Mouse (Mus musculus) liver, embryonic 12.5 days (tissue): Measurements from ENCODE around the gene Furin. TPM values are rescaled to one million over a fixed set of nuclear protein-coding genes. Genes with fewer than 3 reads are reported as not detected.

Experiments used
- ATAC-seq: fragments of 200-750 bp; cut with Nextera tagmentation; 2 replicates; pipeline ENCODE4 v1.8.0; 2017; ENCODE audit warnings: moderate number of reproducible peaks, mild to moderate bottlenecking, moderate library complexity
- H3K27ac ChIP-seq: fragments of 300-500 bp; sonication (generic); 2 replicates; pipeline ENCODE4 v1.5.1; 2016; ENCODE audit warnings: mild to moderate bottlenecking
- H3K27me3 ChIP-seq: fragments of 300-500 bp; sonication (generic); replicated peaks from 2 replicates; pipeline ENCODE4 v1.6.1; 2016; ENCODE audit warnings: mild to moderate bottlenecking, moderate library complexity
- H3K36me3 ChIP-seq: fragments of 300-500 bp; sonication (generic); 2 replicates; pipeline ENCODE4 v1.6.1; 2016; ENCODE audit warnings: mild to moderate bottlenecking, moderate library complexity
- H3K4me1 ChIP-seq: fragments of 300-500 bp; sonication (generic); 2 replicates; pipeline ENCODE4 v1.6.1; 2016
- H3K4me2 ChIP-seq: fragments of 300-500 bp; sonication (generic); 2 replicates; pipeline ENCODE4 v1.6.1; 2016; ENCODE audit warnings: mild to moderate bottlenecking, moderate library complexity
- H3K4me3 ChIP-seq: fragments of 300-500 bp; sonication (generic); 2 replicates; pipeline ENCODE4 v1.5.1; 2016; ENCODE audit warnings: mild to moderate bottlenecking, moderate library complexity
- H3K9ac ChIP-seq: fragments of 300-500 bp; sonication (generic); 2 replicates; pipeline ENCODE4 v1.6.1; 2016; ENCODE audit warnings: mild to moderate bottlenecking, moderate library complexity
- H3K9me3 ChIP-seq: fragments of 300-500 bp; sonication (generic); replicated peaks from 2 replicates; pipeline ENCODE4 v1.6.1; 2016; ENCODE audit warnings: mild to moderate bottlenecking, moderate library complexity
- WGBS: fragments of 180-500 bp; shearing (Covaris S2); methylation state at CpG from one replicate; pipeline ENCODE4 v1.1.7; 2016; ENCODE audit not compliant: insufficient replicate concordance; 5-methylcytosine and 5-hydroxymethylcytosine counted together
- polyA plus RNA-seq: library from polyadenylated mRNA; unstranded; fragments of >200 nt; fragmentation: Nextera tagmentation; extraction: Ambion mirVana; gene quantifications from 2 replicates; pipeline ENCODE4 v1.2.1, GENCODE M21; 2016

Gene Furin
- polyA plus RNA-seq, 1 experiment from 2014 or later: 5.9 TPM

DNA sequence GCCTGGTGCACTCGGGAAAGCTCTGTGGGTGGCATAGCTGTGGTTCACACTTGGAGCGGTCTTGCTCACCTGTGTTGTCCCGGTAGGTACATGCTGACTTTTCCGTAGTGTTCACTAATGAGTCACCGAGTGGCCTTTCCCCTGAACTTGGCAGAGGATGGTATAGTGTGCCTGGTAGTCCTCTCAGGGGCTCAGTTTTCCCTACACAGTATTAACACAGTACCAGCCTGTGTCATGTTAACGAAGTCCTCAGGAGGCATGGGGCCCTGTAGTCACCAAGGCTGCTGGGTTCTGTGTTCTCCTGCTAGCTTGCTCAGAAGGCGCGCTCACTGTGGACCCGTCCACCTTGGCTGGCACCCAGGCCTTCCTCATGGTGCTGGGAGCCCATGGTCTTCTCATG is 5.1 kb upstream of the Furin start:
- H3K4me3 ChIP-seq: no peak overlapping the region
- no peak overlapping the region for H3K4me2 ChIP-seq
- H3K4me1 ChIP-seq: peaks cover 10% of the 10 kb centered on the region
- ATAC-seq: no peak
- H3K27me3 ChIP-seq: peaks cover 48% of the 10 kb centered on the region
- H3K27ac ChIP-seq: no peak overlapping the region
- H3K36me3 ChIP-seq: no peaks in the 10 kb centered on the region
- 75% methylated on average over 9 of the region's 9 CpGs for WGBS
- H3K9ac ChIP-seq: no peak overlapping the region
- H3K9me3 ChIP-seq: no peaks in the 10 kb centered on the region

DNA sequence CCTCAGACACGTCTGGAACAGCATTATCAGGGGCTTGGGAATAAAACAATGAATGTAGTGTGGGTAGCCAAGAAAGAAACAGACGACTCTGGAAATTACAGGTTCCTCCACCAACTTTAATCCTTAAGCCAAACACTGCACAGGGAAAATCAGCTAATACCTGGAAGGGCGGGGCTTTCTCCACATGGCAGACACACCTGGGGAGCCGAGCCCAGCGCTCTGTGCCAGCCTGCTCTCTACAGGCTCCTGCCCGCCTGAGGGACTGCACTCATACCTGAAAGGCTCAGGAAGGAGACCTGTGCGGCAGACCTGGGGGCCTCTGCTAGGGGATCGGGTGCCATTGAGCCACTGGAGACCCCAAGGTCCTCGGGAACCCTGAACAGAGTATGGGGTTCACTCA is 2.5 kb upstream of the Furin start:
- WGBS: 68% methylated on average over 9 of the region's 9 CpGs
- Histone ChIP-seq H3K4me3 (no peak overlapping the region), H3K9me3 (no peaks in the 10 kb centered on the region), H3K9ac (no peak overlapping the region), H3K27me3 (peaks cover 70% of the 10 kb centered on the region), H3K4me1 (peaks cover 19% of the 10 kb centered on the region), H3K27ac (no peak overlapping the region), H3K36me3 (no peaks in the 10 kb centered on the region), H3K4me2 (no peak overlapping the region)
- ATAC-seq: no peak

DNA sequence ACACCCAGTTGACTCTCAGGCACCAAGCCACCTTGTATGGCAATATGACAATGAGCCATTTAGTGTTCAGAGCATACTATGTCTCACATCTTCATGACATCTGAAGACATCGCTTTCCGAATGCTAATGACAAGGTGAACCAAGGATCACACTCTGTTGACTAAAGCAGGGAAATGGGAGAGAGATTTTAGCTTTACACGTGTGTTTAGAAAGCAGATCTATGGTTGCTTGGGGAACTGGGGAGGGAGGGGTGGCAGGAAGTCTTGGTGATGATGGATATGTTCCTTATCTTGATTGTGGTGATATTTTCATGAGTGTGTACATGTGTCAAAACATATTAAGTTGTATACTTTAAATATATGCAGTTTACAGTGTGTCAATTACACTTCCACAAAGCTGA is 950 bp upstream of the Furin start:
- Histone ChIP-seq H3K9me3 (no peaks in the 10 kb centered on the region), H3K4me2 (no peak overlapping the region), H3K36me3 (no peaks in the 10 kb centered on the region), H3K27me3 (peaks cover 83% of the 10 kb centered on the region), H3K4me1 (peaks cover 28% of the 10 kb centered on the region), H3K27ac (no peak overlapping the region), H3K9ac (no peak overlapping the region), H3K4me3 (no peak overlapping the region)
- no peak for ATAC-seq
- 76% methylated on average over 3 of the region's 3 CpGs for WGBS

DNA sequence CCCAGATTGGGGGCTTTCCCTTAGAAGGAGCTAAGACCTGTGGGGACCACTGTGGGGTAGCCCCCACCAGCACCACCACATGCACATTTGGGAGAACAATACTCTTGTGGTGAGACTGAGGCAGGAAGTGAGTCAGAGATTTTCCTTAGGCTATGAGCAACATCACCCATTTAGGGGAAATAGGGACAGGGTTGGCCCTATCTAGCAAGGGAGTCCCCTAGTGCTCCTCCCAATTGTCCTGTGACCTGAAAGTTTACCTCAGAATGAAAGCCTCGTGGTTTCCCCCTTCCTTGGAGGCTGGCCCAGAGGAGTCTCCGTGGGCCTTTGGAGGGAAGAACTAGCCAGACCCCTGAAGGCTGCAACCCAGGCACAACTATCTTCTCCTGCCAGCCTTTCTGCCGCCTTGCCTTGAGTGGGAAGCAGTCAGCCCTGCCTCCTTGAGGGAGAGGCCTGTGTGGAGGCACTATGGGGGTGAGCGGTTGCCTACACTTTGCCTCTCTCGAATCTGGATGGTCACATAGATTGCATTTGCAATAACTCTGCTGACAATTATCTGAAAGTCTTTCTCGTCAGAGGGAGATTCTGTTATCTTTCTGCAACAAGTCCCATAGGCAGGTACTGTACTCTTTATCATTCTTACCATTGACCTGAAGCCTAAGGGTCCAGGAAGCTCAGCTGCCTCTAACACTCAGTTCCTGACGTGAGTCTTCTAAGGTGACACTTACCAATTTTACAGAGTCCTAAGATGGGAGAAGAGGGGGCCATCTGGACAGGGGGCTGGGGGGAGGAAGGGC is 938 bp downstream of the Furin start:
- H3K27me3 ChIP-seq: peaks cover 88% of the 10 kb centered on the region
- H3K9ac ChIP-seq: no peak overlapping the region
- no peaks in the 10 kb centered on the region for H3K36me3 ChIP-seq
- WGBS: 11% methylated on average over 7 of the region's 7 CpGs
- no peak overlapping the region for H3K4me2 ChIP-seq
- no peaks in the 10 kb centered on the region for H3K9me3 ChIP-seq
- ATAC-seq: no peak
- no peak overlapping the region for H3K27ac ChIP-seq
- H3K4me3 ChIP-seq: no peak overlapping the region
- peaks cover 42% of the 10 kb centered on the region for H3K4me1 ChIP-seq

DNA sequence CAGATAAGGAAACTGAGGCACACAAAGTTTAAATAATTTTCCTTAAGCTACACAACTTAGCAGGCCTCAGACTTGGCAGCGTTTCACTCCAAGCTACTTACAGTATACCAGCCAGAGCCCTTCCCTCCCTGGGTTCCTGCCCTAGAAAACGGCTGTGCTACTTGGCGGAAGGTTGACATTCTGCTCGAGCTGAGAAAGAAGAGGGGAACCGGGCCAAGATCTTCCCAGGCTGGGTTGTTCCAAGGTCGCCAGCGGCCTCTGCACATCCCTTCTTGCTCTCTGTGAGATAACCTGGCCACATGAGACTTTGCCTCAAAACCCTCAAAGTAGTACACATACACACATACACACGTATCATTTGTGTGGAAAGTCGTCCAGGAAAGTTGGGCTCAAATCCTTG is 1.7 kb downstream of the Furin start:
- Histone ChIP-seq H3K9me3 (no peaks in the 10 kb centered on the region), H3K27ac (no peak overlapping the region), H3K4me2 (peak overlapping the region; percentile 98), H3K36me3 (peaks cover 5% of the 10 kb centered on the region), H3K4me1 (peaks cover 47% of the 10 kb centered on the region), H3K4me3 (no peak overlapping the region), H3K9ac (no peak overlapping the region; the same call in 1 of the 2 replicates), H3K27me3 (peaks cover 88% of the 10 kb centered on the region)
- no peak for ATAC-seq
- WGBS: 37% methylated on average over 9 of the region's 9 CpGs

DNA sequence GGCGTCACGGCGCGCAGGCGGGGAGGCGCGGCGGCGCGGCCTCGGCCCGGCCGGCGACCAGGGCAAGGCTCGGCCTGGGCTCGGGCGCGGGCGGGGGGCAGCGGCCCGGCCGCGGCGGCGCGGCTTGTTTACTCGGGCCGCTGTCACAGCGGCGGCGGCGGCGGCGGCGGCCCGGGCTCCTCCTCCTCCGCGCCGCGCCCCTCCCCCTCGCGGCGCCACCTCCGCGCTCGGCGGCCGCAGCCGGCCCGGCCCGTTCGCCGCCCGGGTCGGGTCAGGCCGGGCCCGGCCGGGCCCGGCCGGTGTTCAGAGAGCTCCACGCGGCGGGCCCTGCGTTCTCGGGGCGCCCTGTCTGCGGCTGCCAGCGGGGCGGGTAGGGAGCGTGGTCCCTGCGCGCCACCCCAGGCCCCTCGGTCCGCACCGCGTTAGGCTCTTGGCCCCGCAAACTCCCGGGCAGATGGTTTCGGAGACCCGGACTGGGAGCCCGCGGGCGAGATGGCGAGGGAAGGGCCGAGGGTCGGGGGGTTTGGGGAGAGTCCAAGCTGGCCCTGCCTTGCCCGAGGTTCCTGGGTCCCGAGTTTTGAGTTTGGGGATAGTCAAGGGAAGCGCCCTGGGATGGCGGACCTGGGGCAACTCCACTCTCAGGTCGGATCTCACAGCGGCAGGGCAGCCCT is 2.5 kb downstream of the Furin start:
- 1% methylated on average over 66 of the region's 92 CpGs for WGBS
- Histone ChIP-seq H3K27ac (peak overlapping the region; percentile 79), H3K9me3 (no peaks in the 10 kb centered on the region), H3K4me2 (peak overlapping the region; percentile 98), H3K4me1 (peaks cover 47% of the 10 kb centered on the region), H3K36me3 (peaks cover 12% of the 10 kb centered on the region), H3K9ac (peak overlapping the region; percentile 82), H3K4me3 (peak overlapping the region; percentile 76), H3K27me3 (peaks cover 86% of the 10 kb centered on the region)
- ATAC-seq: peak; percentile 70

DNA sequence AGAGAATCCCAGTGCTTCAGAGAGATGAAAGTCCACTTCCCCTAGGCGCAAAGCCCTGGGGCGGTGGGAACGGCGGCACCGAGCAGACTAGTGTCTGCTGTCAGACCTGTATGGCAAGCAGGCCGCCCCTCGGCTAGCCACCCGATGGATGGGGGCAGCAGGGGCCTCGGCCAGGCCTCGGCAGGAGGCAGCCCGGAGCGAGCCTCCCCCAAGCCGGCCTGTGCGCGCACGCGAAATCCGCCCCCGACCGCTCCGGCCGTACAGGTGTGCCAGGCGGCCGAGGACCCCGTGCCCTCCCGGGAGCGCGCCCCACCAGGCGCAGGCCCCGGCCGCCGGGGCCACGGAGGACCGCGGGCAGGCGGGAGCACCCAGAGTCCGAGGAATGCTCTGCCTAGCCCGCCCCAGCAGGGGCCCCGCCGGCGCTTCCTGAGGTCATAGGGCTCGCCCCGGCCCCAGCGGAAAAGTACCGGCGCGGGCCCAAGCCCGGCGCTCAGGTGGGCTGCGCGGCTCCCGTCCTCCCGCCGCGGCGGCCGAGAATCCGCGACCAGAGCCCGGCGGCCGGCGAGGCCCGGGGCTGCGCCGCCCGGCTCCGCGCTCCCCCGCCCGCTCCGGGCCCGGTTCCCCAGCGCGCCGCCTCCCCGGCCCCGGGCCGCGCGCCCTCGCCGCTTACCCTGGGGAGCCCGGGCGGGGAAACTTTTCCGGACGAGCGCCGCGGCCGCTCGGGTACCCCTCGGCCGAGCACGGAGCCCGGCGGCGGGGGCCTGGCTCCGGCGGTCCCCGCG is 3.2 kb downstream of the Furin start:
- Histone ChIP-seq H3K36me3 (peaks cover 20% of the 10 kb centered on the region), H3K27me3 (peaks cover 79% of the 10 kb centered on the region), H3K9ac (peak overlapping the region; percentile 82), H3K4me2 (peak overlapping the region; percentile 98), H3K9me3 (no peaks in the 10 kb centered on the region), H3K4me1 (peaks cover 48% of the 10 kb centered on the region), H3K4me3 (peak overlapping the region; percentile 76), H3K27ac (peak overlapping the region; percentile 79)
- under 1% methylated on average over 92 of the region's 102 CpGs for WGBS
- peak; percentile 47 for ATAC-seq

DNA sequence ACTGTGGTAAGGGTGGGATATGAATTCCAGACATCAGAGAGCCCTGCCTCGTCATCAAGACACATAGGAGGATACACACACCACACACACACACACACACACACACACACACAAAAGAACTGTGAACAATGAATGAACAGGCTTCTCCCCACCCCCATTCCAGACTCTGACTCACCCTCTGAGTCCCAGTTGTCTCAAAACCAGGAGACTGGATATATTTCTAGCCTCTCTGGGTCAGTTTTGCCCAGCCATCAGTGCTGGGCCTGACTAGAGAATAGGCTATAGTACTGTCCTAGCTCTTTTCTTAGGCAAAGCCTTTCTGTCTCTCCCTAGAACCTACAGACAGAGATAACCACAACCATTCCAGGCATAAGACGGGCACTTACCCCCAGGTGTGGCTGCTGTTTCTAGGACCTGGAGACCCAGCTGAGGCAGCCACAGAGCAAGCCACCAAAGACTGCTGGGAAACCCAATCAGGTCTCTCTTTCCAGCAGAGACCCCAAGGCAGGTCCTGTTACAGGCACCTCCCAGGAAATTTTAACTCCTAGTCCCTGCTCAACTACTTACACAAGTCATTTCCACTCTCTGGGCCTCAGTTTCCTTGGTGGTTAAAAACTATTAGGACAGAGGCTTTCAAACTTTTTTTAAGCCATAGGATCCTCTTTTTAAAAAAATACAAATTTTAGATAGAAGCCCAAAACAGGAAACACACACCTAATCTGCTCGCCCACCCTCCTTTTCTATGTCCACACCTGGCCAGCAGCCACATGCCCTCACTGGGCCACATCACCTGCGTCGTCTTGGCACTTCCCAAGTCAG is 4.0 kb downstream of the Furin start:
- H3K4me3 ChIP-seq: peak overlapping the region; percentile 76
- peaks cover 54% of the 10 kb centered on the region for H3K4me1 ChIP-seq
- 0 out of 2 replicates have a peak, but pooled peaks have one; percentile 8 for ATAC-seq
- 31% methylated on average over 5 of the region's 5 CpGs for WGBS
- no peaks in the 10 kb centered on the region for H3K9me3 ChIP-seq
- peaks cover 72% of the 10 kb centered on the region for H3K27me3 ChIP-seq
- peak overlapping the region; percentile 98 for H3K4me2 ChIP-seq
- H3K36me3 ChIP-seq: peaks cover 27% of the 10 kb centered on the region
- H3K27ac ChIP-seq: peak overlapping the region; percentile 79
- peak overlapping the region; percentile 82 for H3K9ac ChIP-seq

DNA sequence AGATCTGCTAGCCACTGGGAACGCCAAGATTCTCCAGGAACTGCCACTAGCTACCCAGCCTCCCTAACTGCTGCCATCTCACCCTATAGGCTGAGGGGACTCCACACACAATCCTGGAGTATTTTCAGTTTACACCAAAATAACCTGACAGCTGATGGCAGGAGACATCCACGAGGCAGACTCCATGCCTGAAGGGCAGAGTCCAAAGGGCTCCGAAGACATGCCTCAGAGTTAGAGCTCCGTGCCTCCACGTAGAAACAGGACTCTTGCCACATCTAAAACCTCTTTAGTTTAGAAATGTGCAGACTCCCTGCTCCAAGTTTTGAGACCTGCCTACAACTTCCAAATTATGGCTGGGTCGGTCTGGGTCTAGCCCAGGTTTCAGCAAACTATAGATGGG is 4.7 kb downstream of the Furin start:
- Histone ChIP-seq H3K4me2 (peak overlapping the region; percentile 98), H3K4me1 (peaks cover 54% of the 10 kb centered on the region), H3K36me3 (peaks cover 32% of the 10 kb centered on the region), H3K27ac (peak overlapping the region; percentile 48; the same call in 1 of the 2 replicates), H3K9ac (no peak overlapping the region), H3K27me3 (peaks cover 65% of the 10 kb centered on the region), H3K4me3 (peak overlapping the region; percentile 76; the same call in 1 of the 2 replicates), H3K9me3 (no peaks in the 10 kb centered on the region)
- WGBS: 74% methylated on average over 6 of the region's 6 CpGs
- no peak for ATAC-seq

DNA sequence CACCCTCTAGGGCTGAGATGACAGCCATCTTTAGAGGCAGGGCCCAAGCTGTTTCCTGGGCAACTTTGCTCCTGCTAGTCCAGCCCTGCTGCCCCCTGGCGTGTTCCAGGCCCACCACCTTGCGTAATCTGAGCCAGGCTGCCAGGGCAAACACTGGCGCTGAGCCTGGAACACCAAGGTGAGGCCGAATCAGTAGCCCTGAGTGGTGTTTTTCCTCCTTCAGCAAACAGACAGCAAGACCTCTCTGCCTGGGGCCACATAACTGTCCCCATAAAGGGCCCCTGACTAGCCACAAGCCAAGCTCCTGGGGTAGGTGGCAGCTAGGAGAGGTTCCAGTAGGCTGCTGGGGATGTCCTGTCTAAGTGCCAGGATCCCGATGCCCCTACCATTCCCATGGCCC is 5.1 kb downstream of the Furin start:
- Histone ChIP-seq H3K36me3 (peaks cover 36% of the 10 kb centered on the region), H3K9ac (no peak overlapping the region), H3K4me1 (peaks cover 54% of the 10 kb centered on the region), H3K27ac (peak overlapping the region; percentile 48; the same call in 1 of the 2 replicates), H3K4me3 (no peak overlapping the region), H3K9me3 (no peaks in the 10 kb centered on the region), H3K27me3 (peaks cover 60% of the 10 kb centered on the region), H3K4me2 (peak overlapping the region; percentile 98)
- ATAC-seq: no peak
- 69% methylated on average over 5 of the region's 5 CpGs for WGBS
